Mouse (Mus musculus) stomach, postnatal 0 days (tissue): ENCODE results near the gene Snx9. TPM values are rescaled to one million over a fixed set of nuclear protein-coding genes. Genes with fewer than 3 reads are reported as not detected.

Source experiments
- ATAC-seq: fragments of 200-750 bp; cut with Nextera tagmentation; 2 replicates; pipeline ENCODE4 v1.8.0; 2017; ENCODE audit not compliant: low FRiP score, low TSS enrichment
- DNase-seq: peaks from one replicate; pipeline ENCODE4 v3.0.0-alpha.2; 2016; ENCODE audit warnings: low spot score
- H3K27ac ChIP-seq: fragments of 300-500 bp; sonication (generic); replicated peaks from 2 replicates; pipeline ENCODE4 v1.5.1; 2014; ENCODE audit warnings: mild to moderate bottlenecking, control low read depth
- H3K27me3 ChIP-seq: fragments of 300-500 bp; sonication (generic); 2 replicates; pipeline ENCODE4 v1.6.1; 2014; ENCODE audit warnings: low read length; ENCODE audit not compliant: control insufficient read depth, insufficient read depth
- H3K36me3 ChIP-seq: fragments of 300-500 bp; sonication (generic); 2 replicates; pipeline ENCODE4 v1.6.1; 2014; ENCODE audit warnings: low read length, mixed read lengths; ENCODE audit not compliant: control insufficient read depth, insufficient read depth
- H3K4me1 ChIP-seq: fragments of 300-500 bp; sonication (generic); replicated peaks from 2 replicates; pipeline ENCODE4 v1.6.1; 2014; ENCODE audit warnings: antibody characterized with exemption; ENCODE audit not compliant: control insufficient read depth, insufficient read depth
- H3K4me2 ChIP-seq: fragments of 300-500 bp; sonication (generic); replicated peaks from 2 replicates; pipeline ENCODE4 v1.6.1; 2014; ENCODE audit warnings: low read depth, mild to moderate bottlenecking, control low read depth, moderate library complexity
- H3K4me3 ChIP-seq: fragments of 300-500 bp; sonication (generic); 2 replicates; pipeline ENCODE4 v1.5.1; 2014; ENCODE audit warnings: low read depth, low read length, control low read depth
- H3K9ac ChIP-seq: fragments of 300-500 bp; sonication (generic); 2 replicates; pipeline ENCODE4 v1.6.1; 2014; ENCODE audit warnings: mild to moderate bottlenecking, low read length, control low read depth, mixed read lengths
- H3K9me3 ChIP-seq: fragments of 300-500 bp; sonication (generic); 2 replicates; pipeline ENCODE4 v1.6.1; 2016; ENCODE audit warnings: low read length; ENCODE audit not compliant: control insufficient read depth
- CTCF ChIP-seq: IDR thresholded peaks from 2 replicates; pipeline ENCODE4 v1.5.1; 2016; ENCODE audit warnings: antibody characterized with exemption, low read depth, mild to moderate bottlenecking, moderate library complexity
- EP300 ChIP-seq: optimal IDR thresholded peaks from 2 replicates; pipeline ENCODE3; 2016; ENCODE audit warnings: antibody characterized with exemption
- WGBS: fragments of 180-500 bp; shearing (Covaris S2); extraction: QIAGEN DNeasy Blood & Tissue Kit; methylation state at CpG from one replicate; pipeline ENCODE4 v1.1.7; 2014; 5-methylcytosine and 5-hydroxymethylcytosine counted together
- polyA plus RNA-seq: library from polyadenylated mRNA; unstranded; fragments of >200 nt; fragmentation: Nextera tagmentation; extraction: Ambion mirVana; gene quantifications from 2 replicates; pipeline ENCODE4 v1.2.1, GENCODE M21; 2015

The Snx9 gene
- polyA plus RNA-seq, 1 experiment from 2014 or later: 34.8 TPM

DNA sequence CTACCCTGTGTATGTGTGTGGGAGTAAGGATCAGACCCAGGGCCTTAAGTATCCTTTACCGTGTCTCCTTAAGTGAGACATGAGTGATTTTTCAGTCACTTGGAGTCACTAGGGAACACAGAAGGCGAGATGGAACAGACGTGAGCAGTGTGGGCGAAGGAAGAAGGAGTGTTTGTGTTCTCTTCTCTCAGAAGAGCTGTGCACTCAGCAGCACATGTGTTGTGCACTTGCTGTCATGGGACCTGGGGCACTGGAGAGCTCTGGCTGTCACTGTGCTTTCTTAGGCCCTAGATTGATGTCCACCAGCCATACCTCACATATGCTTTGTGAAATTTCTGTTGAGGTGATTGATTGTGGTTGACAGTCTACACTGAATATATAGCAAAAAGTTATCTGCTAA lies 37.7 kb downstream of the Snx9 start:
- Histone ChIP-seq H3K4me2 (no peak overlapping the region), H3K4me3 (no peak overlapping the region), H3K4me1 (peaks cover 3% of the 10 kb centered on the region; the same call in 1 of the 2 replicates), H3K9ac (no peak overlapping the region), H3K27ac (no peak overlapping the region), H3K36me3 (no peaks in the 10 kb centered on the region), H3K9me3 (no peaks in the 10 kb centered on the region), H3K27me3 (no peaks in the 10 kb centered on the region)
- WGBS: 86% methylated on average over 4 of the region's 4 CpGs
- no peak for DNase-seq
- no peak for TF ChIP-seq EP300
- TF ChIP-seq CTCF: no peak
- no peak for ATAC-seq

DNA sequence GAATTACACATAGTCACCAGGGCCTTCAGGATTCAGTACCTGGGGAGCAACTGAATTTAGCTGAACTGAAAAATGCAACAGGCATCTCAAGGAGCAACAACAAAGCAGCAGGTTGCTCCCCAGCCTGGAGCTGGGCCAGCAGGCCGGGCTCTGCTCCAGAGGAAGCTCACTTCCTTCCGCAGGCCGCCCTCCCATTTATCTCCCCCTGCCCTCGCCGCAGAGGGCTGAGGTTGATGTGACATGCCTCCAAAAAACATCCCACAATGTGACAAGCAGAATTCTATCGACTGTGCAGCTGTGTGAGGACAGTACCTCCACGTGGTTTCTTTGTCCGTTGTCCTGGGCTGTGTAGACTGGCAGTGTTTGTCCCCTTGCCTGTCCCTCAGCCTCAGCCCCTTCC lies 44.3 kb downstream of the Snx9 start:
- no peak overlapping the region for H3K4me3 ChIP-seq
- H3K27me3 ChIP-seq: no peaks in the 10 kb centered on the region
- H3K9ac ChIP-seq: no peak overlapping the region; the same call in 1 of the 2 replicates
- H3K27ac ChIP-seq: no peak overlapping the region
- ATAC-seq (no peak), DNase-seq (no peak)
- H3K4me1 ChIP-seq: no peaks in the 10 kb centered on the region
- H3K4me2 ChIP-seq: no peak overlapping the region
- WGBS: 27% methylated on average over 8 of the region's 8 CpGs
- H3K36me3 ChIP-seq: no peaks in the 10 kb centered on the region; the same call in 1 of the 2 replicates
- no peaks in the 10 kb centered on the region for H3K9me3 ChIP-seq
- TF ChIP-seq CTCF (no peak), EP300 (no peak)

DNA sequence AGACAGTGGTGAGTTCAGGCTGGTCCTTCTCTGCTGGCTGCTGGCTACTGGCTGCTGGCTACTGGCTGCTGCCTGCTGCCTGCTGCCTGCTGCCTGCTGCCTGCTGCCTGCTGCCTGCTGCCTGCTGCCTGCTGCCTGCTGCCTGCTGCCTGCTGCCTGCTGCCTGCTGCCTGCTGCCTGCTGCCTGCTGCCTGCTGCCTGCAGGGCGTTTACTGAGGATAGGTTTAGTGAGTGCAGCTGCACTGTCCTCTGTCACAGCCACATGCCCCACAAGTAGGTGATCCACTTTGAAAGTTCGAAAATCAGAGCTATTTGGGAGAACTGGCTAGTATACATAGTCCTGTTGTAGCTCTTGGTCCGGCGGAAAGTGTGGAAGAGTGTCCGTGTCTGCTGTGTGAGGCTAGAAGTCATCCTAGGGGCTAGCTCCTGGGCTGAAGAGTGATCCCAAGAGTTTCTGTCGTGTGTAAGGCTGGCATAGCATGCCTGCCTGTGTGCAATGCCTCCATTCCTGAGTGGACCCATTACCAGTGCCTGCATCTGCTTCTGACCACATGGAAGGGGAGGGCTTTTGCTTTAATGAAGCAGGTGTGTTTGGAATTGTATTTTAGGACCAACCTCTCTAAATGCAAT lies 45.2 kb downstream of the Snx9 start:
- Histone ChIP-seq H3K27me3 (no peaks in the 10 kb centered on the region), H3K9ac (no peak overlapping the region), H3K4me1 (no peaks in the 10 kb centered on the region), H3K27ac (no peak overlapping the region), H3K9me3 (no peaks in the 10 kb centered on the region), H3K4me2 (no peak overlapping the region), H3K4me3 (no peak overlapping the region), H3K36me3 (peaks cover 3% of the 10 kb centered on the region; the same call in 1 of the 2 replicates)
- DNase-seq (no peak), ATAC-seq (no peak)
- TF ChIP-seq CTCF (no peak), EP300 (no peak)
- 77% methylated on average over 6 of the region's 6 CpGs for WGBS

DNA sequence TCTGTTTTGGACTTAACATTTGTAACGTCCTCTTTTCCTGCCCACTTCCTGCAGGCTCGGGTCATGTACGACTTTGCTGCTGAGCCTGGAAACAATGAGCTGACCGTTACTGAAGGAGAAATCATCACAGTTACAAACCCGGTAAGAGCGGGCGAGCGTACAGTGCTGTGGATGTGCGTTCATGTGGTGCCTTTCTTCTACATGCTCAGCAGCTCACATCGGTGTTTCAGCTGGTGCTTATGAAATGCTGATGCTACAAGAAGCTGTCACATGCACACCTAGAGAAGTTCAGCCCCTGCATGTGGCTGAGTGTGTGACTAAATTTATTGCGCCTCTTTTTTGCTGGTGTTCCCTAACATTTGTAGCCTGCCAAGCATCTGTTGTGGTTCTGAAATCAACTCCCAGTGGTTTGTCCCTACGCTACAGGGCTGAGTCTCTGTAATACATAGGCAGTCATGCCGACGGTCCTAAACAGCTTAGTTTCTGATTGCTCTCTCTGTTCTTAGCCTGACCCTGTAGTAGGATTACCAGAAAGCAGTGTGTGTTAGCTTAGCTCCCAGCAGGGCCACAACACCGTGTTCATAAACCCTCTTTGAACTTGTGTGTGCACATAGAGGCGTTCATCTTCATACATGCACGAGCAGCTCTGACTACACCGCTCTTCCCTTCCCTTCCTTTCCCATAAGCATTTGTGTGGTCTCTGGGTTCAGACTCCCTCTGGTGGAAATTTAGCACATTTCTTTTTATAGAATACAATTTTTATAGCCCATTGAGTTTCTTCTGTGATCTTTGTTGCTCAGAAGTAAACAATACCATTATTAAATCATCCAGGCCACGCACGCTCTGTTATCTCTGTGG lies 46.0 kb downstream of the Snx9 start:
- Histone ChIP-seq H3K9me3 (no peaks in the 10 kb centered on the region), H3K4me3 (no peak overlapping the region), H3K9ac (no peak overlapping the region), H3K27me3 (no peaks in the 10 kb centered on the region), H3K4me2 (no peak overlapping the region), H3K36me3 (peaks cover 3% of the 10 kb centered on the region; the same call in 1 of the 2 replicates), H3K27ac (no peak overlapping the region), H3K4me1 (no peaks in the 10 kb centered on the region)
- 63% methylated on average over 20 of the region's 20 CpGs for WGBS
- no peak for TF ChIP-seq EP300
- peak; percentile 85 for TF ChIP-seq CTCF
- DNase-seq: no peak
- peak; percentile 55; the same call in 1 of the 2 replicates for ATAC-seq

DNA sequence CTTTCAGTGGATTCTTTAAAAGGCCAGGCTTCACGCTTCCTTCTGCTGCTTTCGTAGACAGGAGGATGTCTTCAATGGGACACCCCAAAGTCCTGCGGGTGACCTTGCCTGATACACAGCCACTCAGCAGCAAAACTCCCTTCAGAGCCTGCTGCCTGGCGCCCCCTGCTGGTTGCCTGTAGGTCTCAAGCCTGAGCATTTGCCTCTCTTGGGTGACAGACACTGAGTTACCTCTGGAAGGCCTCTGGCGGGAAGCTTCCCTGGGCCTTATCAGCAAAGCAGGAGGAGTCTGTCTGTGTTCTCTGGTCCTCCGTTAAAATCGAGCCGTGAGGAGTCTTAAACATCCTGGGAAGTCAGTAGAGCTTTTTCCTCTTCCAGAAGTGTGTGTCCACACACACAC lies 49.3 kb downstream of the Snx9 start:
- Histone ChIP-seq H3K27me3 (no peaks in the 10 kb centered on the region), H3K4me1 (no peaks in the 10 kb centered on the region), H3K36me3 (peaks cover 3% of the 10 kb centered on the region), H3K9ac (no peak overlapping the region), H3K27ac (no peak overlapping the region), H3K9me3 (no peaks in the 10 kb centered on the region), H3K4me2 (no peak overlapping the region), H3K4me3 (no peak overlapping the region)
- DNase-seq (peak; percentile 86), ATAC-seq (0 out of 2 replicates have a peak, but pooled peaks have one; percentile 27)
- TF ChIP-seq CTCF: peak; percentile 97
- no peak for TF ChIP-seq EP300
- 34% methylated on average over 8 of the region's 8 CpGs for WGBS
